Mouse (Mus musculus) frontal cortex, postnatal 10 days (tissue): Measurements from ENCODE around the gene Oas1d.

Experiments
- DNase-seq, 2 experiments: peaks; one replicate each; pipeline ENCODE4 v3.0.0; 2022; ENCODE audit warnings: low spot score in 2 of 2, mixed read lengths in 1 of 2

The Oas1d gene

DNA sequence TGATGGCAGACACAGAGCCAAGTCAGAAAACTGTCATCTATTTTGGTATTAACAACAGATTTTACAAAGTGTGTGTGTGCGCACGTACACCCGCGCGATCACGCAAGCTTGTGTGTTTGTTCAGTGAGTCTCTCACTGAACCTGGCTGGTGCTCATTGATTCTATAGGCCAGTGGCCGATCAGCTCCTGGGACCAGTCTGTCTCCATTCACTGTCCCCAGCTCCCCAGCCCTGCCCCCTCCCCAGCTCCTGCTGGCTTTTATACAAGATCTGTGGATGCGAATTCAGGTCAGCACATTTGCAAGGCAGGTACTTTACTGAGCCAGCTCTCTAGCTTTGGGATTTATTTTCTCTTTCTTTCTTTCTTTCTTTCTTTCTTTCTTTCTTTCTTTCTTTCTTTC lies 54.5 kb downstream of the Oas1d start:
- no peak for DNase-seq

GRCm38 (mm10) chr5:120969703-120970102 lies 55.4 kb downstream of the Oas1d start:
- no peak for DNase-seq
